Mouse (Mus musculus) MEL (cell line): ENCODE results near the gene Cdc42bpb.

Source experiments
- CTCF ChIP-seq, 3 experiments: IDR thresholded peaks in 2 of 3; conservative IDR thresholded peaks in 1 of 3; 2 replicates each; pipeline ENCODE4 v1.5.1; 2011 to 2012; ENCODE audit warnings: low read length in 3 of 3, low read depth in 2 of 3, mild to moderate bottlenecking in 2 of 3, improper control_type of control experiment in 1 of 3, inconsistent platforms in 1 of 3, mixed read lengths in 1 of 3, moderate library complexity in 1 of 3; ENCODE audit not compliant: control insufficient read depth in 1 of 3, insufficient read depth in 1 of 3, poor library complexity in 1 of 3, severe bottlenecking in 1 of 3
- MAFK ChIP-seq: IDR thresholded peaks from 2 replicates; pipeline ENCODE4 v1.6.1; 2011; ENCODE audit warnings: low read depth, mild to moderate bottlenecking, low read length, improper control_type of control experiment, borderline replicate concordance
- POLR2A ChIP-seq, 2 experiments: IDR thresholded peaks; 2 replicates each; pipeline ENCODE4 v1.6.1; 2011 to 2012; ENCODE audit warnings: low read length in 2 of 2, mild to moderate bottlenecking in 2 of 2, control low read depth in 1 of 2, improper control_type of control experiment in 1 of 2, low read depth in 1 of 2, moderate library complexity in 1 of 2; ENCODE audit not compliant: control insufficient read depth in 1 of 2, insufficient read depth in 1 of 2, poor library complexity in 1 of 2
- POLR2AphosphoS2 ChIP-seq: IDR thresholded peaks from 2 replicates; pipeline ENCODE4 v1.6.1; 2011; ENCODE audit warnings: low read length, improper control_type of control experiment
- SIN3A ChIP-seq: IDR thresholded peaks from 2 replicates; pipeline ENCODE4 v1.6.1; 2012; ENCODE audit warnings: low read length, improper control_type of control experiment, inconsistent platforms
- SMC3 ChIP-seq: IDR thresholded peaks from 2 replicates; pipeline ENCODE4 v1.6.1; 2011; ENCODE audit warnings: low read depth, low read length, improper control_type of control experiment
- TAL1 ChIP-seq: IDR thresholded peaks from 2 replicates; pipeline ENCODE4 v1.6.1; 2012; ENCODE audit warnings: mild to moderate bottlenecking, inconsistent platforms, low read length, moderate library complexity, mixed read lengths
- TCF12 ChIP-seq: IDR thresholded peaks from 2 replicates; pipeline ENCODE4 v1.6.1; 2014; ENCODE audit warnings: low read depth, mild to moderate bottlenecking, inconsistent platforms, low read length, improper control_type of control experiment, moderate library complexity

DNA sequence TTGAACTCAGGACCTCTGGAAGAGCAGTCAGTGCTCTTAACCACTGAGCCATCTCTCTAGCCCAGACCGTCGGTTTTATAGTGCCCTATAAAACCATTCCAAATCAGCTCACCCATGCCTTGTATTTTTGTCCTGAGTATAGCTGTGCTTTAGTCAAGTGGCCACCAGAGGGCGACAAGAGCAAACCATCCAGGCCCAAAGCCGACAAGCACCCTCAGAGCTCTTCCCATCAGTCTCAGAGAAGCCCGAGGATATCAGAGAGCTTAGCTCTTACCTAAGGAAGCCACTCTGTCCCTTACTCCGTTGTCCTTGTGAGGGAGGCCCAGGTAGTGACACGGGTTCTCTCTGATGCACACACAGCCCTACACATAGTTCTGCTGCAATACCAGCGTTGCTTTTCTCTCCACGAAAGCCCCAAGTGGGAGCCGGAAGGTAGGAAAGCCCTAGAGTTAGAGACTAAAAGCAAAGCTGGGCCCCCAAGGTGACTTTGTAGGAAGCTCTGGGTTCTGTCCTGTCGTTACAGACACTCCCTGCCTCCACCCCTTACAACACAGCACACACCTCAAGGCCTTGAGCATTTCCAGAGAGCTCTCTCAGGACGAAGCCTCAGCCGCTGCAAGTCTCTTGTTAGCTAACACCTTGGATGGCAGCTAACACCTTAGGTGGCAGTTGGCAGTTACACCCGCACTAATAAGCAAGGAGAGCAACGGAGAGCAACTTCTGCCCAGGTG is 24.1 kb upstream of the Cdc42bpb start:
- TF ChIP-seq TCF12 (no peak), MAFK (no peak), POLR2AphosphoS2 (no peak), CTCF (IDR thresholded peaks at IDR 0.05 in 2 of 3, conservative IDR thresholded peaks at IDR 0.05 in 1 of 3; ENCODE audit: control insufficient read depth in 1 of 3, insufficient read depth in 1 of 3, low read depth in 2 of 3, low read length in 3 of 3, poor library complexity in 1 of 3, severe bottlenecking in 1 of 3) (peak; percentile 80 to 95 (median 94)), SMC3 (peak; percentile 88), TAL1 (no peak), POLR2A (IDR thresholded peaks at IDR 0.05; ENCODE audit: control insufficient read depth in 1 of 2, insufficient read depth in 1 of 2, low read depth in 1 of 2, low read length in 2 of 2, poor library complexity in 1 of 2) (no peak), SIN3A (no peak)
